Mouse (Mus musculus) small intestine, adult 2 months (tissue): ENCODE measurements around the gene Zc3h4. TPM values are rescaled to one million over a fixed set of nuclear protein-coding genes. Genes with fewer than 3 reads are reported as not detected.

ENCODE experiments used
- H3K27ac ChIP-seq: fragments of 200-500 bp; 2 replicates; pipeline ENCODE4 v1.5.1; 2012; ENCODE audit warnings: low read depth, low read length, control low read depth, inconsistent platforms; ENCODE audit not compliant: insufficient read depth
- H3K27me3 ChIP-seq: fragments of 200-500 bp; 2 replicates; pipeline ENCODE4 v1.6.1; 2012; ENCODE audit warnings: mild to moderate bottlenecking, moderate library complexity, low read length, inconsistent platforms; ENCODE audit not compliant: control insufficient read depth, insufficient read depth
- H3K36me3 ChIP-seq: fragments of 200-500 bp; 2 replicates; pipeline ENCODE4 v1.6.1; 2012; ENCODE audit warnings: mild to moderate bottlenecking, low read length, control low read depth, inconsistent platforms; ENCODE audit not compliant: control insufficient read depth, insufficient read depth
- H3K4me1 ChIP-seq: fragments of 200-500 bp; 2 replicates; pipeline ENCODE4 v1.6.1; 2012; ENCODE audit warnings: low read length, inconsistent platforms, mixed read lengths; ENCODE audit not compliant: control insufficient read depth, insufficient read depth, insufficient read length
- H3K4me3 ChIP-seq: fragments of 200-500 bp; 2 replicates; pipeline ENCODE4 v1.5.1; 2012; ENCODE audit warnings: low read depth, mild to moderate bottlenecking, control low read depth, inconsistent platforms, low read length, moderate library complexity
- CTCF ChIP-seq: fragments of 200-500 bp; IDR thresholded peaks from 2 replicates; pipeline ENCODE4 v1.5.1; 2012; ENCODE audit warnings: low read depth, mild to moderate bottlenecking, control low read depth, inconsistent platforms, low read length, moderate library complexity, mixed read lengths; ENCODE audit not compliant: insufficient replicate concordance, insufficient read length; ENCODE audit errors: extremely low read depth
- POLR2A ChIP-seq: fragments of 200-500 bp; IDR thresholded peaks from 2 replicates; pipeline ENCODE4 v1.6.1; 2012; ENCODE audit warnings: low read depth, mild to moderate bottlenecking, control low read depth, inconsistent platforms, low read length, moderate library complexity
- WGBS: fragments of 180-500 bp; shearing (Covaris S2); methylation state at CpG from one replicate; pipeline ENCODE4 v1.1.7; 2018; 5-methylcytosine and 5-hydroxymethylcytosine counted together
- polyA plus RNA-seq: library from polyadenylated mRNA; depleted of rRNA; stranded (reverse); fragments of >200 nt; gene quantifications from 2 replicates; pipeline ENCODE4 v1.2.3, GENCODE M21; 2012; rRNA removed

Zc3h4 gene
- 23.3 and 60.6 TPM in 2 replicates for polyA plus RNA-seq

DNA sequence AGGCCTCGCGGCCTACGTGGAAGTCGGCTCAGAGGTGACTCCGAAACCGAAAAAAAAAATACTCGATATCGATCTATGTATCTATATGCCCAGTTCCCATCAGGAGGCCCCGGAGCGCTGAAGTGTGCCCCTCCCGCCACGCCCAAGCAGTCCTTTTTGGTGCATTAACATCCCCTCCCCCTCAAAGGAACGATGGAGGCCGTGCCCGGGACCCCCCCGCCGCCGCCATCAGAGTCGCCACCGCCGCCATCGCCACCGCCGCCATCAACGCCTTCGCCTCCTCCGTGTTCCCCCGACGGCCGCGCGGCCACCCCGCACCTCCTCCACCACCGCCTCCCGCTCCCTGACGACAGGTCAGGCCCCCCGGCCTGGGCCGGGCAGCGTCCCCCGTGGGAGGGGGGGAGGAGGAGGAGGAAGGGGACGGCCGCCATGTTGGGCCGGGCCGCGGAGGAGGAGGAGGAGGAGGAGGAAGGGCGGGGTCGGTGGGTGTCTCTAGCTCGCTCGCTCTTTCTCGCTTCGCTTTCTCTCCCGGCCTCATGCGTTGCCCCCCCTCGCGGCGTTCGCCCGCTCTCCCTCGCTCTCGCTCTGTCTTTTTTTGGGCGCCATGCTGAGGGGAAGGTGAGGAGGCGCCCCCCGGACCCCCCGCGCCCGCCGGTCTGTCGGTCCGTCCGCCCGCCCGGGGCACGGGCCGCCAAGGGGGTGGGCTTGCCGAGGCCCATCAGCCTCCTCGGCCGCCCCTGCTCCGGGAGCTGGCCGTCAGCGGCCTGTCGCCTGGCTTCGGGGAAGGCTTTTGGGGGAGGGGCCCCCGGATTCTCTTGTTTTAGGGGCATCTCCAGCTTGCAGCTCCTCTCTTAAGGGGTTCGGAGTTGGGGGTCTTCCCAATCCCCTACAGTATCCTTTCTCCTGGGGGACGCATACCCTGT, at the start of gene Zc3h4:
Gene Zc3h4 (plus strand): TSS at position 222 of the 923 bp plus-strand sequence.
- under 1% methylated on average over 76 of the region's 85 CpGs for WGBS
- TF ChIP-seq CTCF (no peak), POLR2A (peak; percentile 96)
- H3K4me3 ChIP-seq: peak within 1 kb of the TSS; percentile 76
- H3K4me1 ChIP-seq: peaks cover 26% of the 10 kb centered on the region
- H3K27ac ChIP-seq: peak within 1 kb of the TSS; percentile 100
- H3K27me3 ChIP-seq: no peaks in the 10 kb centered on the region
- H3K36me3 ChIP-seq: no peaks in the 10 kb centered on the region; the same call in 1 of the 2 replicates

DNA sequence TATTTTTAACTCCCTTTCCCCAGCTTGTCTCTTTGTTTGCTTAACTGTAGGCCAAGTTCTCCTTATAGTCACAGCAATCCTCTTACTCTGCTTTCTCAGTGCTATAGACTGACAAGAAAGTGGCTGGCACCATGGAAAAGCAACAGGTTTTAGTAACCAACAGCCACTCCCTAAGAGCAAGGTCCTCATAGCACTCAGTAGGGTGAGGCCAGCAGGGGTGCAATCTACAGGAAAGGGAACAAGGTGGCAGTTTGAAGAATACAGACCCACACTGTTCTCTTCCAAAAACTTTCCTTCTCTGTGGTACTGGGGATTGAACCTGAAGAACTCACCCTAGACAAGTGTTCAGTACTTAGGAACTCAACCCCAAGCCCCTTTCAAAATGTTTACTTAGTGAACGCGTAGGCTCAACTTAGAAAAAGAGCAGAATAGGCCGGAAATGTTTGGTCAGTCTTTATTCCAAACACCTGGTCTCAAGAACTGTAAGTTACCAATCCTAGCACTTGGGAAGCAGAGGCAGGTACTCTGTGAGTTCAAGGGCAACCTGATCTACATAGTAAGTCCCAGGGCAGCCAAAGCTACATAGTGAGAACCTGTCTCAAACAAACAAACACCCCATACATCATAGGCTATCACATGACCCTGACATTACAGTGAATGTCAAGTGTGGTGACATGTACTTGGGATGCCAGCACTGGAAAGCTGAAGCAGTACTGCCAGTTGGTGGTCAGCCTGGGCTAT, 44.7 kb upstream of the Zc3h4 start:
- no peaks in the 10 kb centered on the region for H3K27me3 ChIP-seq
- 35% methylated on average over 3 of the region's 3 CpGs for WGBS
- no peak for TF ChIP-seq CTCF
- TF ChIP-seq POLR2A: no peak
- peak overlapping the region; percentile 94 for H3K27ac ChIP-seq
- no peak overlapping the region for H3K4me3 ChIP-seq
- peaks cover 28% of the 10 kb centered on the region for H3K36me3 ChIP-seq
- H3K4me1 ChIP-seq: peaks cover 7% of the 10 kb centered on the region; the same call in 1 of the 2 replicates

DNA sequence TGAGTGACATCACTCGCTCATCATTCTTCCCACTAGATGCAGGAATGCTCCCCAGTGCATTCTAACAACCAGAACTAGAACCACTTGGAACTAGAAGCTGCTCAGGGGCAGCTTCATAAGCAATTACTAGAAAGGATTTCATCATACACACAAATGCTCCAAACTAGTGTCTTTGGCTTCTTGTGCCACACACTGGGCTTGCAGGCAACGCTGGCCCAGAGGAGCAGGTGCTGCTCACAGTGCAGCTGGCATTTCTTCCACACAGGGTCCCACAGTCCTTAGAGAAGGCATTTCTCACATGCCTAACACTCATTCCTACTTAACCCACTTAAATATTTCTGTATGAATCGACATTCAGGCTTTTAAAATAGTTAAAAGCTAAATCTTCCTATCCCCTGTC, 43.1 kb upstream of the Zc3h4 start:
- no peak for TF ChIP-seq CTCF
- TF ChIP-seq POLR2A: no peak
- peaks cover 7% of the 10 kb centered on the region; the same call in 1 of the 2 replicates for H3K4me1 ChIP-seq
- WGBS: 86% methylated on average over 3 of the region's 3 CpGs
- no peaks in the 10 kb centered on the region for H3K27me3 ChIP-seq
- H3K4me3 ChIP-seq: no peak overlapping the region
- H3K27ac ChIP-seq: no peak overlapping the region
- peaks cover 29% of the 10 kb centered on the region for H3K36me3 ChIP-seq

DNA sequence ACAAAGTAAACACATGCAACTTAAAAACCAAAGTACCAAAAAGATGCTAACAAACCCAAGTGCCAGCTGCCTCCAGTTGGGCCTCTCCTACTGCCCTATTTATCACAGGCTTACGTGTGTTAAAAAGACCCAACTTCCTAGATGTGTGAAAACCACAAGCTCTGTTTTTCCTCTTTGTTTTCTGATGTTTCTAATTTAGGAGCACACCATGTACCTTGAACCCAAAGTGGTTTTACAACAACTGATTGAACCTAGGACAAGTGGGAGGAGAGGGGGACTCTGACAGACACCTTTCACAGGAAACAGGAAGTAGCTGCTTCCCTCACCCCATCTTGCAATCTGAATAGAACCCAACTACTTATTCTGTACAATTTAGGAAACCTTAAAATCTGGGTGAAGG, 36.4 kb upstream of the Zc3h4 start:
- Histone ChIP-seq H3K27ac (peak overlapping the region; percentile 95), H3K36me3 (peaks cover 23% of the 10 kb centered on the region), H3K4me3 (no peak overlapping the region), H3K4me1 (peaks cover 20% of the 10 kb centered on the region; the same call in 1 of the 2 replicates), H3K27me3 (no peaks in the 10 kb centered on the region)
- TF ChIP-seq POLR2A: no peak
- no peak for TF ChIP-seq CTCF
- whole genome bisulfite sequencing: 14% methylated on average over 1 of the region's 1 CpGs

DNA sequence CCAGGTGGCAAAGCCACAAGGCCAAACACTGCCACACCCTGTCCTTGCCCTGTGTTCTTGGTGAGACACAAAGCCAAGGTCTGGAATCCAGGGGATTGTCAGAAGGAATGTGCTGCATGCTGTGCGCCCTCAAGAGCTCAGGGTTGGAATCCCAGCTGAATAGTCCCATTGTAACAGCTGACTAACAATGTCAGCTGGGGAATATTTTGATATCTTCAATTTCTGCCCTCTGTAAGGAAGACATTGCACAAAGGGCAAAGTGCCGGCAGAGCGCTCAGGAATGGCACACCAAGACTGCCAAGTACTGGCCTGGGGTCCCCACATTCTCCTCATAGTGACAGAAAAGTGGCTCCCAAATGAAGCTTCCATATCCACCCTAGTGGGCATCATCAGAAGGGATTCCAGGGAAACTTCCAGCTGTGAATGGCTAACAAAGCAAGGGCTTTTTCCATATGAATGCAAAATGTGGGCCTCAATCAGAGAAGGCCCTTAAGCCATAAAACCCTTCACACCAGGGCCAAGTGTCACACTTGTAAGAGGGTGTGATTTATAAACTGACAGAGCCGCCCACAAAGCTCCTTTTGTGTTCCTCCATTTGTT, 35.7 kb upstream of the Zc3h4 start:
- TF ChIP-seq CTCF (peak; percentile 25; the same call in 1 of the 2 replicates), POLR2A (no peak)
- no peaks in the 10 kb centered on the region for H3K27me3 ChIP-seq
- H3K36me3 ChIP-seq: peaks cover 26% of the 10 kb centered on the region
- WGBS: 23% methylated on average over 4 of the region's 4 CpGs
- peak overlapping the region; percentile 95 for H3K27ac ChIP-seq
- no peak overlapping the region for H3K4me3 ChIP-seq
- peaks cover 24% of the 10 kb centered on the region; the same call in 1 of the 2 replicates for H3K4me1 ChIP-seq

DNA sequence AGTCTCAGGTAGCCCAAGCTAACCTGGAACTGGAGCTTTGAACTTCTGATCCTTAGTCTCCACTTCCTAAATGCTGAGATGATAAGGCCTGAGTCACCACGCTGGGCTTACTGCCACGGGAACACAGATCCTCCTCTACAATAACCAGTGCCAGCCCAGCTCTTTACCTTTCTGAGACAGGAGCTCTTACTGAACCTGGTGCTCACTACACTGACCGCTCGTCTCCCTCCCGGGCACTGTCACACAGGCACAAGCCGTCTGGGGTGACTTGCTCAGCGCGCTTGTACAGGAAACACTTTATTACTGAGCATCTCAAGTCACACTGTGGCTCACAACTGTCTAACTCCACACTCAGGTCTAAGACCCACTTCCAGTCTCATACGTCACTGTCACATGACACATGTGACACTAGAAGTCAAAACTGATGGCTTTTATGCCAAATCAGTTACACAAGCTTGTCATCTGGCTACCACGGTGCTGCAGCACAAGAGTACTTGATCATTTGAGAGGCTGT, 34.5 kb upstream of the Zc3h4 start:
- Histone ChIP-seq H3K4me3 (no peak overlapping the region), H3K27ac (peak overlapping the region; percentile 97), H3K4me1 (peaks cover 27% of the 10 kb centered on the region; the same call in 1 of the 2 replicates), H3K27me3 (no peaks in the 10 kb centered on the region), H3K36me3 (peaks cover 28% of the 10 kb centered on the region)
- 31% methylated on average over 10 of the region's 10 CpGs for WGBS
- TF ChIP-seq CTCF (no peak), POLR2A (no peak; the same call in 1 of the 2 replicates)
